Mouse (Mus musculus) erythroblast, embryonic 14.5 days (primary cell): ENCODE measurements around the gene Mief2.

Source experiments
- GATA1 ChIP-seq: IDR thresholded peaks from 2 replicates; pipeline ENCODE4 v1.6.1; 2012; ENCODE audit warnings: low read length, inconsistent platforms, mixed read lengths
- TAL1 ChIP-seq: IDR thresholded peaks from 3 replicates; pipeline ENCODE4 v1.6.1; 2012; ENCODE audit warnings: low read length, inconsistent platforms, mixed read lengths

GRCm38 (mm10) chr11:60701611-60702010, 26.6 kb upstream of the Mief2 start:
- no peak for TF ChIP-seq GATA1
- TF ChIP-seq TAL1: no peak
